Mouse (Mus musculus) CH12.LX (cell line): ENCODE measurements at regions not wholly inside any gene's neighbourhood (a gene's known extent, or its start where the extent isn't known, plus 50 kb on each side); places are given as distances from the start of the nearest gene placed in this dataset.

Source experiments
- DNase-seq: peaks from one replicate; pipeline ENCODE4 v3.0.0-alpha.2; 2013; ENCODE audit errors: extremely low read depth
- H3K27ac ChIP-seq: 2 replicates; pipeline ENCODE4 v1.5.1; 2012; ENCODE audit warnings: low read depth, mild to moderate bottlenecking, control low read depth, moderate library complexity; ENCODE audit not compliant: insufficient read depth
- H3K27me3 ChIP-seq: replicated peaks from 2 replicates; pipeline ENCODE3; 2012; ENCODE audit warnings: inconsistent platforms
- H3K36me3 ChIP-seq, 2 experiments: replicated peaks in 1 of 2; 2 replicates each; pipeline versions ENCODE3 to v1.6.1; 2012; ENCODE audit warnings: inconsistent platforms in 1 of 2, low read length in 1 of 2, mild to moderate bottlenecking in 1 of 2, mixed read lengths in 1 of 2, moderate library complexity in 1 of 2; ENCODE audit not compliant: control insufficient read depth in 1 of 2, insufficient read depth in 1 of 2
- H3K4me1 ChIP-seq, 2 experiments: 2 replicates each; pipeline ENCODE4 v1.6.1; 2012; ENCODE audit warnings: inconsistent platforms in 1 of 2, moderate library complexity in 1 of 2; ENCODE audit not compliant: insufficient read depth in 2 of 2, control insufficient read depth in 1 of 2
- H3K4me2 ChIP-seq: 2 replicates; pipeline ENCODE4 v1.6.1; 2012; ENCODE audit warnings: low read depth, mild to moderate bottlenecking, control low read depth; ENCODE audit not compliant: poor library complexity, insufficient read depth, severe bottlenecking
- H3K4me3 ChIP-seq, 3 experiments: fragments of 150-350 bp in 1 of 3; sonication (generic) in 1 of 3; replicated peaks in 1 of 3; 2 replicates each; pipeline versions ENCODE3 to v1.5.1; 2011 to 2012; ENCODE audit warnings: low read depth in 2 of 3, low read length in 2 of 3, mild to moderate bottlenecking in 2 of 3, moderate library complexity in 2 of 3, control low read depth in 1 of 3, improper control_type of control experiment in 1 of 3, inconsistent platforms in 1 of 3, mixed read lengths in 1 of 3; ENCODE audit not compliant: poor library complexity in 1 of 3
- H3K79me2 ChIP-seq: replicated peaks from 2 replicates; pipeline ENCODE4 v1.6.1; 2012; ENCODE audit warnings: mild to moderate bottlenecking, moderate library complexity; ENCODE audit not compliant: control insufficient read depth, poor library complexity, insufficient read depth, severe bottlenecking; ENCODE audit errors: extremely low read depth
- H3K9ac ChIP-seq: 2 replicates; pipeline ENCODE4 v1.6.1; 2012; ENCODE audit warnings: low read depth, mild to moderate bottlenecking, control low read depth, moderate library complexity; ENCODE audit not compliant: insufficient read depth
- H3K9me3 ChIP-seq: replicated peaks from 2 replicates; pipeline ENCODE3; 2012; ENCODE audit warnings: low read length, inconsistent platforms, mixed read lengths
- BHLHE40 ChIP-seq: IDR thresholded peaks from 2 replicates; pipeline ENCODE4 v1.6.1; 2011; ENCODE audit warnings: mild to moderate bottlenecking, low read depth, low read length, improper control_type of control experiment
- CHD2 ChIP-seq: IDR thresholded peaks from 2 replicates; pipeline ENCODE4 v1.6.1; 2011; ENCODE audit warnings: low read length, improper control_type of control experiment
- E2F4 ChIP-seq: IDR thresholded peaks from 2 replicates; pipeline ENCODE4 v1.6.1; 2011; ENCODE audit warnings: low read depth, low read length, improper control_type of control experiment; ENCODE audit not compliant: insufficient replicate concordance
- EP300 ChIP-seq: IDR thresholded peaks from 2 replicates; pipeline ENCODE4 v1.6.1; 2011; ENCODE audit warnings: low read length, improper control_type of control experiment
- JUN ChIP-seq: IDR thresholded peaks from 2 replicates; pipeline ENCODE4 v1.6.1; 2011; ENCODE audit warnings: low read depth, mild to moderate bottlenecking, low read length, improper control_type of control experiment, moderate library complexity; ENCODE audit not compliant: insufficient read depth
- JUND ChIP-seq: conservative IDR thresholded peaks from 2 replicates; pipeline ENCODE4 v1.6.1; 2011; ENCODE audit warnings: low read depth, low read length, improper control_type of control experiment
- MAFK ChIP-seq: IDR thresholded peaks from 2 replicates; pipeline ENCODE4 v1.6.1; 2011; ENCODE audit warnings: low read length, improper control_type of control experiment; ENCODE audit not compliant: insufficient replicate concordance
- MAX ChIP-seq: IDR thresholded peaks from 2 replicates; pipeline ENCODE4 v1.6.1; 2011; ENCODE audit warnings: low read length, improper control_type of control experiment
- NRF1 ChIP-seq: IDR thresholded peaks from 2 replicates; pipeline ENCODE4 v1.6.1; 2014; ENCODE audit warnings: low read depth, mild to moderate bottlenecking, inconsistent platforms, low read length, improper control_type of control experiment, moderate library complexity
- PAX5 ChIP-seq: IDR thresholded peaks from 2 replicates; pipeline ENCODE4 v1.6.1; 2012; ENCODE audit warnings: low read length, inconsistent platforms, mixed read lengths
- POLR2AphosphoS2 ChIP-seq: IDR thresholded peaks from 2 replicates; pipeline ENCODE4 v1.6.1; 2011; ENCODE audit warnings: low read depth, low read length, improper control_type of control experiment
- SMC3 ChIP-seq: IDR thresholded peaks from 2 replicates; pipeline ENCODE4 v1.6.1; 2011; ENCODE audit warnings: low read depth, low read length, improper control_type of control experiment
- USF1 ChIP-seq: IDR thresholded peaks from 2 replicates; pipeline ENCODE4 v1.6.1; 2014; ENCODE audit warnings: low read depth, mild to moderate bottlenecking, inconsistent platforms, low read length, improper control_type of control experiment
- ZKSCAN1 ChIP-seq: IDR thresholded peaks from 2 replicates; pipeline ENCODE4 v1.6.1; 2012; ENCODE audit warnings: low read depth, inconsistent platforms, low read length, improper control_type of control experiment, borderline replicate concordance
- ZMIZ1 ChIP-seq: IDR thresholded peaks from 2 replicates; pipeline ENCODE4 v1.6.1; 2012; ENCODE audit warnings: low read depth, mild to moderate bottlenecking, inconsistent platforms, low read length, improper control_type of control experiment
- ZNF384 ChIP-seq: IDR thresholded peaks from 2 replicates; pipeline ENCODE4 v1.6.1; 2012; ENCODE audit warnings: low read depth, low read length, improper control_type of control experiment, inconsistent platforms
- dilution Hi-C: fragments of 300-500 bp; cut with MboI; formaldehyde crosslinking; loops from 2 replicates; pipeline ENCODE4 v1.14.3; 2020; ENCODE audit warnings: low sequenced_read_pairs; ENCODE audit not compliant: extremely low pct_unique_long_range_greater_than_20kb, extremely low pct_ligation_motif_present
- in situ Hi-C: fragments of 300-500 bp; cut with MboI; formaldehyde crosslinking; loops from 3 replicates; pipeline ENCODE4 v1.14.3; 2019; ENCODE audit warnings: low sequenced_read_pairs, low pct_ligation_motif_present, low pct_unique_long_range_greater_than_20kb, mixed read lengths

- TF ChIP-seq ZMIZ1 (no peak), PAX5 (no peak), MAX (no peak), USF1 (no peak), BHLHE40 (no peak), ZKSCAN1 (no peak), ZNF384 (no peak), JUN (no peak), EP300 (no peak), POLR2AphosphoS2 (no peak), E2F4 (no peak), NRF1 (no peak), MAFK (no peak), SMC3 (no peak), JUND (no peak)
- Histone ChIP-seq H3K4me1 (no peaks in the 10 kb centered on the region), H3K27ac (no peak overlapping the region), H3K27me3 (no peaks in the 10 kb centered on the region), H3K79me2 (no peaks in the 10 kb centered on the region), H3K4me3 (no peak overlapping the region), H3K36me3 (no peaks in the 10 kb centered on the region), H3K9me3 (peaks cover 35% of the 10 kb centered on the region), H3K9ac (no peak overlapping the region), H3K4me2 (no peak overlapping the region)
- in situ Hi-C loops (no loop called here), dilution Hi-C loops (no loop called here)
- DNase-seq: no peak
Measured at GRCm38 (mm10) chr15:88430941-88431340, 169.2 kb upstream of the Zdhhc25 start.

- H3K27ac ChIP-seq: no peak overlapping the region
- DNase-seq: no peak
- H3K4me3 ChIP-seq: no peak overlapping the region
- H3K36me3 ChIP-seq: no peaks in the 10 kb centered on the region
- peaks cover 2% of the 10 kb centered on the region for H3K27me3 ChIP-seq
- in situ Hi-C loops: no loop called here
- dilution Hi-C loops: no loop called here
- peaks cover 9% of the 10 kb centered on the region for H3K9me3 ChIP-seq
- TF ChIP-seq SMC3 (no peak), E2F4 (no peak), PAX5 (no peak), USF1 (no peak), ZNF384 (no peak), CHD2 (no peak)
- no peak overlapping the region for H3K9ac ChIP-seq
- H3K4me2 ChIP-seq: no peak overlapping the region
- H3K79me2 ChIP-seq: no peaks in the 10 kb centered on the region
- H3K4me1 ChIP-seq: no peaks in the 10 kb centered on the region; a peak in 1 of 4 replicates
Measured at GRCm38 (mm10) chr15:88448272-88448671, 151.8 kb upstream of the Zdhhc25 start.
